Mouse (Mus musculus): ENCODE results near the gene Acox3. TPM values are rescaled to one million over a fixed set of nuclear protein-coding genes. Genes with fewer than 3 reads are reported as not detected.

Gene Acox3
- 77.9 and 83.6 TPM in 2 replicates for polyA plus RNA-seq (2012; rRNA removed)

DNA sequence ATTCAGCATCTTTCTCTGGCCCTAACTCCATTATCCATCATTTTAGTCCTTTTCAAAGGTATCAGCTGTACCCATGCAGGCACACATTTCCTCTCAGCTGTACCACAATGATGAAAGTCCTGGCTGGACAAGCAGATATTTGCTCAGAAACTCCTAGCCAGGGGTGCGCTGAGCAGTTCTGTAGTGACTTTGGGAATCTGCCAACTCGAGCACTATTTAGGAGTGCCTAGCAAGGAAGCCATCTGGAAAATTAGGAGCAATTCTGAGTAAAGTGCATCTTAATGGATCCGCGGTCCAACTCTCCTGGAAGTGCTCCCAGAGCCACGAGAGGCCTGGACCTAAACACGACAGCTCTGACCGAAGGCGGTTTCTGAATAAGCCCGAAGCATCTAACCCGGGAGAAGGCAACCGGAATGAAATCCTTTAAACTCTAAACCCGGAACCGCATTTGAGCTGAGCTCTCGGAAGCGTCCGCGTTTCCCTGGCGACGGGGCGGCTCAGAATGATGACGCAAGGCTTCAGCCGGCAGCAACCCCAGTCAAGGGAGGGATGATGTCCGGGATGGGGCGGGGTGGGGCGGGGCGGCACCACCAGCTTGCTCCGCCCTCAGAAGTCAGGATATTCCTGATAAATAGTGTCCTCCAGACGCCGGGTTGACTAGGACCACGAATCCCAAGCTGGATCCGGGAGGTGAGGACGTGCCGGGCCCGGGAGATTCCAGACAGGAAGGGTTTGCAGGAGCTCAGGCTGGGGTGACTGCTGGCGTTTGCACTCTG is at the start of gene Acox3:
Acox3 (plus strand) TSS at position 596 of the 776 bp plus-strand sequence.
- Histone ChIP-seq H3K36me3 (ENCODE audit: control insufficient read depth, insufficient read depth, low read length) (no peaks in the 10 kb centered on the region), H3K4me3 (ENCODE audit: insufficient read depth, low read depth, low read length) (peak within 1 kb of the TSS; percentile 59), H3K4me1 (ENCODE audit: control insufficient read depth, insufficient read depth, low read length) (peaks cover 7% of the 10 kb centered on the region; the same call in 1 of the 2 replicates), H3K27ac (ENCODE audit: insufficient read depth, low read depth, low read length) (peak within 1 kb of the TSS; percentile 65), H3K27me3 (replicated peaks; ENCODE audit: control insufficient read depth, insufficient read depth, low read length) (no peaks in the 10 kb centered on the region)
- peak; percentile 98 for DNase-seq
- 0% methylated on average over 35 of the region's 35 CpGs for WGBS
- TF ChIP-seq POLR2A (IDR thresholded peaks at IDR 0.05; ENCODE audit: low read depth, low read length) (peak; percentile 69), CTCF (conservative IDR thresholded peaks at IDR 0.05; ENCODE audit: insufficient read depth, insufficient read length, low read depth, low read length) (no peak)

GRCm38 (mm10) chr5:35536271-35536670 is 46.6 kb upstream of the Acox3 start:
- DNase-seq, result no peak
- no peaks in the 10 kb centered on the region for H3K4me1 ChIP-seq (ENCODE audit: control insufficient read depth, insufficient read depth, low read length)
- H3K36me3 ChIP-seq (ENCODE audit: control insufficient read depth, insufficient read depth, low read length), result no peaks in the 10 kb centered on the region
- no peak overlapping the region for H3K4me3 ChIP-seq (ENCODE audit: insufficient read depth, low read depth, low read length)
- WGBS, result 62% methylated on average over 3 of the region's 3 CpGs
- TF ChIP-seq CTCF (conservative IDR thresholded peaks at IDR 0.05; ENCODE audit: insufficient read depth, insufficient read length, low read depth, low read length), result 0 out of 2 replicates have a peak, but pooled peaks have one; percentile 3
- no peak for TF ChIP-seq POLR2A (IDR thresholded peaks at IDR 0.05; ENCODE audit: low read depth, low read length)
- H3K27me3 ChIP-seq (replicated peaks; ENCODE audit: control insufficient read depth, insufficient read depth, low read length), result no peaks in the 10 kb centered on the region
- H3K27ac ChIP-seq (ENCODE audit: insufficient read depth, low read depth, low read length), result no peak overlapping the region

DNA sequence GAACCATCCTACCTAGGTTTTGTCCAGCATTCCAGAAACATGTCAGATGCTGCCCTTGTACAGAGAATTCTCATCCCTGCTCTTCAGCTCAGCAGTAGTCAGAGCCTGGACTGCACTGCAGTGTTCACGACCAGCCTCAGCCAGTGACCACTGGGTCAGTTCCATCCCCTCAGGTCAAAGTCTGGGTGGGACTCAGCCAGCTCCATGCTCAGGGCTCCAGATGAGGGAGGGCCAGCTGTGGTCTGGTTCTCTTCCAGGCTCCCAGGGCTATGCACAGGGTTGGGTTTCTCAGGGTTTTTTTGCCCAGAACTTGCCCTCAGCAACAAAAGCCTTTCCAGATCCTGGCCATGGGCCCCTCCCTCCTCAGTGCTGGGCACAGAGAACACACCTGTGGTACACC is 45.4 kb upstream of the Acox3 start:
- no peak for TF ChIP-seq CTCF (conservative IDR thresholded peaks at IDR 0.05; ENCODE audit: insufficient read depth, insufficient read length, low read depth, low read length)
- no peak for TF ChIP-seq POLR2A (IDR thresholded peaks at IDR 0.05; ENCODE audit: low read depth, low read length)
- Histone ChIP-seq H3K27me3 (replicated peaks; ENCODE audit: control insufficient read depth, insufficient read depth, low read length) (no peaks in the 10 kb centered on the region), H3K27ac (ENCODE audit: insufficient read depth, low read depth, low read length) (no peak overlapping the region), H3K36me3 (ENCODE audit: control insufficient read depth, insufficient read depth, low read length) (no peaks in the 10 kb centered on the region), H3K4me3 (ENCODE audit: insufficient read depth, low read depth, low read length) (no peak overlapping the region), H3K4me1 (ENCODE audit: control insufficient read depth, insufficient read depth, low read length) (no peaks in the 10 kb centered on the region)
- WGBS, result 33% methylated on average over 1 of the region's 1 CpGs
- peak; percentile 22 for DNase-seq

DNA sequence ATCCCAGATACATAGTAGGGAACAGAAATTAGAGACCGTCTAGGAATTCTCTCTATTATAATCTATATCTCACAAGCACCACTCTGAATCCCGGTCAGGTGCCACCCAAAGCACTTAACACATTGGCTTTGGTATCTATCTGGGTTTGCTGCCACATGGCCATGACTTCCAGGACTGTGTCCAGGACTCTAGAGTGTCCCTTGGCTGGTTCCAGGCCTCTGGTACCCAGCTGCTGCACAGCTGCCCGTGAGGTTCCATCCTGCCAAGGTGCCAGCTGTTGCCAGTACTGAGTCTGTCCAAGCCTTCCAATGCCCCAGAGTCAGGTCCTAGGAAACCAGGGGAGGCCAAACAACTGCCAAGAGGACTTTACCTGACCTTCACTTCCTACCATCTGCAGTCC is 44.8 kb upstream of the Acox3 start:
- TF ChIP-seq CTCF (conservative IDR thresholded peaks at IDR 0.05; ENCODE audit: insufficient read depth, insufficient read length, low read depth, low read length) (no peak), POLR2A (IDR thresholded peaks at IDR 0.05; ENCODE audit: low read depth, low read length) (no peak)
- no peak overlapping the region for H3K27ac ChIP-seq (ENCODE audit: insufficient read depth, low read depth, low read length)
- no peak for DNase-seq
- H3K36me3 ChIP-seq (ENCODE audit: control insufficient read depth, insufficient read depth, low read length), result no peaks in the 10 kb centered on the region
- H3K4me1 ChIP-seq (ENCODE audit: control insufficient read depth, insufficient read depth, low read length), result no peaks in the 10 kb centered on the region
- WGBS, result 85% methylated on average over 3 of the region's 3 CpGs
- no peak overlapping the region for H3K4me3 ChIP-seq (ENCODE audit: insufficient read depth, low read depth, low read length)
- H3K27me3 ChIP-seq (replicated peaks; ENCODE audit: control insufficient read depth, insufficient read depth, low read length), result no peaks in the 10 kb centered on the region

DNA sequence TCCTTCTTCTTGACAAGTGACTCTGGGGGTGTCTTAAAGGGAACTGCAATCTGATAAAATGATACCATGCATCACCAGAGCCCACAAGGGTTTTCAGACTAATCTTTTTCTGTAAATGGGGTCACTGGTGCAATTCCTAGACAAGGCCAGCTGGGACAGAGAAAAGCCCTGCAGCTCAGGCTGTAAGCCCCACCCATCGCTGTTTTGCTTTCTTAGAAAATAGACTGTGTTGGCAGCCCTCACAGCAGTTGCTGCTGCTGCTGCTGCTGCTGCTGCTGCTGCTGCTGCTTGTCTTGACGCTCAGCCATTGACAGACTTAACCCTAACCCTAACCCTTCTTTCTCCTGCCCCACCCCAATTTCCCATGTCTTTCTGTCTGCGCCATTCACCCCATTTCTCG is 43.3 kb upstream of the Acox3 start:
- Histone ChIP-seq H3K4me1 (ENCODE audit: control insufficient read depth, insufficient read depth, low read length) (no peaks in the 10 kb centered on the region), H3K36me3 (ENCODE audit: control insufficient read depth, insufficient read depth, low read length) (no peaks in the 10 kb centered on the region), H3K27ac (ENCODE audit: insufficient read depth, low read depth, low read length) (no peak overlapping the region), H3K27me3 (replicated peaks; ENCODE audit: control insufficient read depth, insufficient read depth, low read length) (no peaks in the 10 kb centered on the region), H3K4me3 (ENCODE audit: insufficient read depth, low read depth, low read length) (no peak overlapping the region)
- TF ChIP-seq CTCF (conservative IDR thresholded peaks at IDR 0.05; ENCODE audit: insufficient read depth, insufficient read length, low read depth, low read length) (no peak), POLR2A (IDR thresholded peaks at IDR 0.05; ENCODE audit: low read depth, low read length) (no peak)
- 58% methylated on average over 4 of the region's 4 CpGs for WGBS
- no peak for DNase-seq

- no peak for TF ChIP-seq POLR2A (IDR thresholded peaks at IDR 0.05; ENCODE audit: low read depth, low read length)
- TF ChIP-seq CTCF (conservative IDR thresholded peaks at IDR 0.05; ENCODE audit: insufficient read depth, insufficient read length, low read depth, low read length), result no peak
- no peak overlapping the region for H3K4me3 ChIP-seq (ENCODE audit: insufficient read depth, low read depth, low read length)
- H3K27me3 ChIP-seq (replicated peaks; ENCODE audit: control insufficient read depth, insufficient read depth, low read length), result no peaks in the 10 kb centered on the region
- H3K36me3 ChIP-seq (ENCODE audit: control insufficient read depth, insufficient read depth, low read length), result no peaks in the 10 kb centered on the region
- DNase-seq, result peak; percentile 30
- WGBS, result 54% methylated on average over 5 of the region's 5 CpGs
- H3K4me1 ChIP-seq (ENCODE audit: control insufficient read depth, insufficient read depth, low read length), result no peaks in the 10 kb centered on the region
- no peak overlapping the region for H3K27ac ChIP-seq (ENCODE audit: insufficient read depth, low read depth, low read length)
These were observed 42.3 kb upstream of the Acox3 start for GRCm38 (mm10) chr5:35540555-35540954.

- Histone ChIP-seq H3K27me3 (replicated peaks; ENCODE audit: control insufficient read depth, insufficient read depth, low read length) (no peaks in the 10 kb centered on the region), H3K4me3 (ENCODE audit: insufficient read depth, low read depth, low read length) (no peak overlapping the region), H3K27ac (ENCODE audit: insufficient read depth, low read depth, low read length) (no peak overlapping the region), H3K36me3 (ENCODE audit: control insufficient read depth, insufficient read depth, low read length) (no peaks in the 10 kb centered on the region), H3K4me1 (ENCODE audit: control insufficient read depth, insufficient read depth, low read length) (no peaks in the 10 kb centered on the region)
- no peak for TF ChIP-seq POLR2A (IDR thresholded peaks at IDR 0.05; ENCODE audit: low read depth, low read length)
- TF ChIP-seq CTCF (conservative IDR thresholded peaks at IDR 0.05; ENCODE audit: insufficient read depth, insufficient read length, low read depth, low read length), result no peak
- WGBS, result 71% methylated on average over 4 of the region's 4 CpGs
- DNase-seq, result no peak
These were observed 41.6 kb upstream of the Acox3 start for GRCm38 (mm10) chr5:35541059-35541790.
